Mouse (Mus musculus): ENCODE measurements around the gene Gm11034.

The Gm11034 gene

DNA sequence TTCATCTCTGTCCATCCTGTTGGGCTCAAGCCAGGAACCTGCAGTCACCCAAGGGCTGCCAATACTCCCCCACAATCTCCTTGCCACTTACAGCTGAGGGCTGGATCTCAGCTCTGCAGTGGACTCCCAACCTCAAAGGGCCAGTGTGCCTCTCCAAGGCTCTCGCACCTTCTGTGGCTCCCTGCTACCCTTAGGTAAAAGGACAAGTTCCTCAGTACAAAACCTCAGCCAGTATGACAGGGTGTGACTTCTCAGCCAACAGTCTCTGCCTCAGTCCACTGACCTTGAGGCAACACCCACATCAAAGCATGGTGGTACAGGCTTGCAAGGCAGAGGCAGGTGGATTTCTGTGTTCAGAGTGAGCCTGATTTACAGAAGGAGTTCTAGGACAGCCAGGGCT lies 1.6 kb downstream of the Gm11034 start:
- DNase-seq (ENCODE audit: low spot score in 2 of 2) = no peak

DNA sequence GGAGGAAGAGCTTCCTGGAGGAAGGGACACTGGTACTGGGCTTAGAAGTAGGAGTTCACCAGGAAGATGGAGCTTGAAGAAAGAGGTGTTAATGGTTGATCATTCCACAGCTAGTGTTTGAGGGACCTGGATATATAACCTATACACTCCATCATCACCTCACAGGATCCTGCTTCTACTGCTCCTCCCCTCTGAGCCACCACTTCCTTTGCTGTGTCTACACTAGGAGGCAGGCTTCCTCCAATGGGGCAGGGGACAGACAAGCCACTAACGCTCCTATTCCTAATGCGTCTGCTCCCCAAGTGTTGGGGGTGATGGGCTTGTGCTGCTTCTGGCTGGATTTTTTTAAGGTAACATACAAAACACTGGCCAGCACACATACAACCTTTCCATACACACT lies 2.7 kb downstream of the Gm11034 start:
- no peak for DNase-seq (ENCODE audit: low spot score in 2 of 2)

DNA sequence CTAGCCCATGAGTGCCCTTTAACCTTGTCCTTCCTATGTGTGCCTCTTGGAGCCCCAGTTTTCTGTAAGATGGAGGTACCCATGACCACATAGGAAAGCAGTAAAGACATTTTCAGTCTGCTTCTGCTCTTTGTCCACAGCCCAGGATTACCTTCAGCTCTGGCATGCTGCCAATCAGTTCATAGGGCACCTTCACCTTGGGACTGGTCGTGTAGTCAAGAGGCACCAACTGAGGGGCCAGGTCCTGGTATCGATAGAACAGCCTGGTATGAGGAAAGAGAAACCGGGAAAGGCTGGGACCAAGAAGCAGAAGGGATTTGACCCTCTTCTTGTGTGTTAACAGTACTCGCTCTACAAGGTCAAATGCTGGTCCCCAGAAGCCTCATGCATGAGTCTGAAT lies 3.2 kb downstream of the Gm11034 start:
- no peak for DNase-seq (ENCODE audit: low spot score in 2 of 2)

DNA sequence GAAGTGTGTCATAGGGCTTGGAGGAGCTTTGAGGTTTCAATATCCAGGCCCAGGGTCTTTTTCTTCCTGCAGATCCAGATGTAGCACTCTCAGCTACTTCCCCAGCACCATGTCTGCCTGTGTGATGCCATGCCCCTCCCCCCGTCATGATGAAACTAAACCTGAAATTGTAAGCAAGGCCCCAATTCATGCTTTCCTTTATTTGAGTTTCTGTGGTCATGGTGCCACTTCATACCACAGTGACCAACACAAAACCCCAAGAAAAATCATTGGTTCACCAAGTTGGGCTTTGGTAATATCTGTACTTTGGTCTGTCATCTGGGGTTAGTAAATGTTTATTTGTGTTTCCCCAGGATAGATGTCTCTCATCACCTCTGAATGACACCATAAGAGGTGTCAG lies 4.9 kb downstream of the Gm11034 start:
- DNase-seq (ENCODE audit: low spot score in 2 of 2) = no peak

DNA sequence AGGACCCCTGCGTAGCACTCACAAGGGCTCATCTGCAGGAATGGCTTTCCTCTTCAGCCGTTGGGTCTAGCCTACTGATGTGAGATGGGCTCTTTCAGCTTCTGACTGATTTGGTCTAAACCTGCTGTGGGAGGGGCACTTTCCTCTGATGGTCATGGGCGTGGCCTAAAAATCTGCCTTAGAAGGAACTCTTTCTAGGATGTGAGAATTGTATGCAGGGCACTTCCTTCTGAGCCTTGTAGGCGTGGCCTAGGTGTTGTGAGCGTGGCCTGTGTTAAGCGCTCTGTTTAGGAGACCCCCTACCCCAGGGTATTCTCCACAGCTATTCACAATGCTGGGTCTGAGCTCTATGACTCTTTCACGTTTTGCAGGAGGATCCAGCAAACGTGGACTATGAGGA lies 15.4 kb downstream of the Gm11034 start:
- no peak for DNase-seq (ENCODE audit: low spot score in 2 of 2)

DNA sequence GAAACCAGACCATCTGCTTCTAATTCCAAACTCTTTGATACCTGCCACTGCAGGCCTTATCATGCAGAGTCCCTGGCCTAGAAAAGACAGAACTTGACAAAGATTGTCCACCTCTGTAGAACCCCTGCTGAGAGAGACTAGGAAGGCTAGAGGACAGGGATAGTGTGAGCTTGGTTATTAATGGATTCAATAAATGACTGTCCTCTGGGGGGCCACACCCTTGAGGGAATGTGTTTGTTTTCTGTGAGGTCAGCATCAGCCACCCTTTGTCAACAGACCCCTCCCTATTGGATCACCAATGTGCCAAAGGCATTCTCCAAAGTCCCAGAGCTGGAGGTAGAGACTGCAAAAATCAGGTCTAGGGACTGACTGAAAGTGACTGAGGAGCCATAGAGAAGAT lies 21.4 kb downstream of the Gm11034 start:
- DNase-seq (ENCODE audit: low spot score in 2 of 2) = no peak

DNA sequence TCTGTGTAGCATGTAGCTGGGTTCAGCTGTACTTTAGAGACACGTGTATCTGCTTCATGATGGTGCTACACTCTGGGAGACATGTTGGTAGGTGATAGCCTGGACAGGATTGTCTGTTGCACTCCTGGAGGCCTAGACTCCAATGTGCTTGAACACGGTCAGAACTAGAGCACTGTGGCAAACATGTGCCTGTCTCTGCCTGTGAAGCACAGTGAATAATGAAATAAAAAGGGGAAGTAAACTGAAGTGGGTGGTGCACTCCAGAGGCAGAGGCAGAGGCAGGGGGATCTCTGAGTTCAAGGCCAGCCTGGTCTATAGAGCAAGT lies 23.3 kb downstream of the Gm11034 start:
- no peak for DNase-seq (ENCODE audit: low spot score in 2 of 2)

DNA sequence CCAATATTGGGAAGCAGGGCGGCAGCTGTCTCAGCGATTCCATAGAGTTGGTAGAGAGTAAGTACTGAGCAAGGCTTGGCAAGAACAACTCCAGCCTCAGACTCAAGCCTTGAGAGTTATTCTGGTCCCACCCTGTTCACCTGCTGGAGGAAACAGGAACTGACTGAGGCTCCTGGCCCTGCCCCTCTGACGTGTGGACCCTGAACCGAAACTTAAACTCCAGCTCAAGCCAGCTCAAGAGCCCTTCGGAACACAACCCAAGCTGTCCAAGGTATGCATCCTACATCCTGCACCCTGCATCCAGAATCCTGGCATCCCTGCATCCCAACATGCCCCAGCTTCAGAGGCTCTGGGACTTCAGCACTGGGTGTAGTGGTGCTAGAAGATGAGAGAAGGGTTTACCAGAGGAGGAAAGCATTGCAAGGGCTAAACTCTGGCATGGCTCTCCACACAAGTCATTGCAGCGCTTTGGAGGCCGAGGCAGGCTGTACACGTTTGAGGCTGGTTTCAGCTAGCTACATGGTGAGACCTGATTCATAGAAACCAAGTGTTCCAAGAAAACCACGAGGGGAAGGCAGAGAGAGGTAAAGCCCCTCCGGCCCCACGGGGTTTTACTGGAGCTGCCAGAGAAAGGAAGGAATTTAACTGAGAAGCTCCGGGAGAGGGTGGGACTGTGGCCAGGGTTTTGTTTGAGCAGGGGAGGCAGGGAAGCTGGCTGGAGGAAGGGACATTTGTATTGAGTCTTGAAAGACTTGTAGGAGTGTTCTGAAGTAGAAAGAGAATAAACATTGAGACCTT lies 23.8 kb downstream of the Gm11034 start, which contains the start of gene Hsh2d:
Gene Hsh2d, plus strand, starts transcription at position 222 of the 798 bp plus-strand sequence.
- no peak for DNase-seq (ENCODE audit: low spot score in 2 of 2)

DNA sequence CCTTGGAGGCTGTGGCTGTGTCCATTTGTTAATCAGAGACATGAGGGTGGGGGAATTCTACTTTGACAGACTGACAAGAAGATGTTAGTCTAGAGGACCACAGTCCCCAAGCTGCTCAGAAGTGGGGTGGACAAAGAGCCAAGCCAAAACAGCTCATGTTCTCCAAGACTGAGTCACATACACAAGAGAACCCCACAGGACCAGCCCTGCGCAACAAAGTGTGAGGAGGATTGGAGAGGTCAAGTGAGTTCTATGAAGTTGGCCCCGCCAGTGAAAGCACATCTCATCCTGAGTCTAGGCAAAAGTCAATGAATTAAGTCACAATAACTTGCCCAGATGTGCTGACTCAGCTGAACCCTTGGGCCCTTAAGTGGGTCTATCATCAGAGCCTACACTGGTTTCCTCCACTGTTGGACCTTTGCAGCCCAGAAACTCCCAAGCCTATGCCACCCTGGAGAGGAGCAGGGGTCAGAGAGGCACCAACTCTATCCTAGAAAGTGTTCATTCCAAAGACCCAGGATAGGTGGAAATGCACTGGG lies 25.6 kb downstream of the Gm11034 start:
- no peak for DNase-seq (ENCODE audit: low spot score in 2 of 2)

DNA sequence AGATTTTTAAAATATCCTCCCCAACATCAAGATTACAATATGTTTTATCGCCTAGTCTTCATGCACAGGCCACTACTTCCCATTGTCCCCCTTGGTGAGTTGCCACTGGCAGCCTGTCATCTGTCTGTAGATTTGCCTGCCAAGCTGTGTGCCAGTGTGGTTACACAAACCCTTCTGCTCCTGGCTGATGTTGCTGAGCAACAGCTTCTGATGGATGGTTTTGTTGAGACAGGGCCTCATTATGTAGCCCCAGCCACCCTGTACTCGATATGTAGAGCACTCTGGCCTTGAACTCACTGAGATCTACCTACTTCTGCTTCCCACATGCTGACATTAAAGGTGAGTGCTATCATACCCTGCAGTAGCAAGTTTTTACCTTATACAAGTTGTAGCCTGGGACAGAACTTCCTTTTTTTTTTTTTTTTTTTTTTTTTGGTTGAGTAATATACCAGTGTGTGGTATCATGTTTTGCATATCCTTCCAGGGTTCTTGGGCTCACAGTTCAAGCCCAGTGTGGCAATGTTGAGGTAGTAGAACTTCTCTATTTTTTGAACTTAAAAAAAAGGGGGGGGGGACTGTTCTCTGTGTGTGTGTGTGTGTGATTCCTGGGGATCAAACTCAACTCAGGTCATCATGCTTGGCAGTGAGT lies 29.8 kb downstream of the Gm11034 start:
- DNase-seq (ENCODE audit: low spot score in 2 of 2) = no peak

DNA sequence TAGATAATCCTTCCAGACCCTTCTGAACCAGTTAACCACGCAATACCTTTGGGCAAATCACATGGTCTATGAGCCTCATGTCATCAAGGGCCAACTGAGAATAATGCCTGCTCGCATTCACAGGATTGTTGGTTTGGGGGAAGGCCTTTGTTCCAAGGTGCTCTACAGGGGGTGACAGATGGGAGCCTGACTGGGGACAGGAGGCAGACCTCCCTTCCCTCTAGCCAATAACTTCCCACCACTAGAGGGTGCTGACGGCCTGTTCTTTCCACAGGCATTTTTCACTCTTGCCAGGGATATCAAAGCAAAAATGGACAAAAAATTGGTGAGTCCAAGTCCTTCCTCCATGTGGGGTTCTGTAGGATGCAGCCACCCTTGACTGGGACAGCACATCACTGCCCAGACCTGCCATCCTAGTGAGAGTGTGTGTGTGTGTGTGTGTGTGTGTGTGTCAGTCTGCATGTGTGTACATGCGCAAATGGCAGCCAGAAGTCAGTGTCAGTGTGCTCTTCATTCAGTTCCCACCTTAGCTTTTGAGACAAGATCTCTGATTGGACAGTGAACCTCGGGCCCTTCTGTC lies 36.0 kb downstream of the Gm11034 start:
- peak; percentile 83 to 85 for DNase-seq (ENCODE audit: low spot score in 2 of 2)

DNA sequence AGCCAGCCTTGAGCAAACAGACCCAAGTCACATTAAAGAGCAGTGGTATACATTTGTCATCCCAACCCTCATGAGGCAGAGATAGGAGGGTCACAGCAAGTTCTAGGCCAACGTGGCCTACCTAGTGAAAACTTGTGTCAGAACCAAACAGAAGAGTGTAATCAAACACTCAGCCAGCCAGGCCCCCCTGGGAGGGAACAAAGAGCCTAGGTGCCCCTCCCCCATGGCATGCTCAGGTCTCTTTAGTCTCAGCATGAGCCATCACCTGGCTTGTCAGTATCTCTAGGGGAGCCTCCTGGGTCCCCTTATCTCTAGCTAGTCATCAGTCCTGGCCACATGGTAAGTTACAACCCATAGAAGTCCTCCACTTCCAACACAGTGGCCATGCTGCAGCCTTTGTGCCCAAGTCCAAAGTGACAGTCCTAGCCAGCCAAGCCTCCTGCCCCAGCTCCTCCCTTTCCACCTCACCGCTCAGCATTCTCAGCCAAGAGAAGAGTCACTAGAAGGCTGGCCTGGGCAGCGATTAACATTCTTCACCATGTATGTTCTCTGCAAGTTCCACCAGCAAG lies 43.7 kb downstream of the Gm11034 start:
- DNase-seq (ENCODE audit: low spot score in 2 of 2) = no peak

DNA sequence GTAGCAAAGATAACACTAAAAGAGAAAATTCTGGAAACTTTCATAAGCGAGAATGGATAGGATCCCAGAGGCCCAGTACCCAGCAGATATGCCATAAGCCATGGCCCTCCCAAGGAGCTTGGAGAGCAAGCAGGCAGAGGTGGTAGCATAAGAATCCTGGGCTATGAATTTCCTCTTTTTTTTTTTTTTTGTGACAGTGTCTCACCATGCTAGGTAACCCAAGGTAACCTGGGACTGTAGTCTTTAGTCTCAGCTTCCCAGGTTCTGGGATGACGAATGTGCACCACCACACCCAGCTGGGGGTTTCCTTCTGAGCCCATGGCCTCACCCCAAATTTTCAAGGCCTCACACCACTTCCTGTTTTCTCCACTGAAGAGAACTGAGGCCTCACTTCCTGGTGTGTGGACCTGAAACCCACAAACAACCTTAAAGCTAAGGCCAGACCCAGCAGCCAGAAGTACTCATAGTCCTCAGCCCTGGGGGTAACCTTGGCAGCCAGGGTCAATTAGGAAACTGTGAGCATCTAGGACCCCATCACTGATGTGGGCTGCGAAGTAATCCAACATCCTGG lies 44.3 kb downstream of the Gm11034 start:
- no peak for DNase-seq (ENCODE audit: low spot score in 2 of 2)
